Mouse (Mus musculus) intestine, postnatal 0 days (tissue): ENCODE data around the gene Vwc2. TPM values are rescaled to one million over a fixed set of nuclear protein-coding genes. Genes with fewer than 3 reads are reported as not detected.

Experiments used
- ATAC-seq: fragments of 200-750 bp; cut with Nextera tagmentation; 2 replicates; pipeline ENCODE4 v1.8.0; 2017; ENCODE audit warnings: mild to moderate bottlenecking, moderate TSS enrichment, moderate library complexity
- H3K27ac ChIP-seq: fragments of 300-500 bp; sonication (generic); 2 replicates; pipeline ENCODE4 v1.5.1; 2014; ENCODE audit warnings: mild to moderate bottlenecking, low read depth, low read length, moderate library complexity
- H3K27me3 ChIP-seq: fragments of 300-500 bp; sonication (generic); replicated peaks from 2 replicates; pipeline ENCODE4 v1.6.1; 2014; ENCODE audit warnings: low read length, mixed read lengths; ENCODE audit not compliant: control insufficient read depth, insufficient read depth
- H3K36me3 ChIP-seq: fragments of 300-500 bp; sonication (generic); 2 replicates; pipeline ENCODE4 v1.6.1; 2014; ENCODE audit warnings: mild to moderate bottlenecking, moderate library complexity; ENCODE audit not compliant: control insufficient read depth, insufficient read depth
- H3K4me1 ChIP-seq: fragments of 300-500 bp; sonication (generic); replicated peaks from 2 replicates; pipeline ENCODE4 v1.6.1; 2014; ENCODE audit warnings: antibody characterized with exemption, low read length, mixed read lengths; ENCODE audit not compliant: control insufficient read depth, insufficient read depth
- H3K4me2 ChIP-seq: fragments of 300-500 bp; sonication (generic); replicated peaks from 2 replicates; pipeline ENCODE4 v1.6.1; 2014; ENCODE audit warnings: low read depth, mild to moderate bottlenecking, moderate library complexity
- H3K4me3 ChIP-seq: fragments of 300-500 bp; sonication (generic); 2 replicates; pipeline ENCODE4 v1.5.1; 2014; ENCODE audit warnings: low read depth, low read length
- H3K9ac ChIP-seq: fragments of 300-500 bp; sonication (generic); 2 replicates; pipeline ENCODE4 v1.6.1; 2014; ENCODE audit warnings: mild to moderate bottlenecking, low read depth, low read length
- H3K9me3 ChIP-seq: fragments of 300-500 bp; sonication (generic); 2 replicates; pipeline ENCODE4 v1.6.1; 2016; ENCODE audit warnings: mixed run types; ENCODE audit not compliant: control insufficient read depth
- CTCF ChIP-seq: sonication (generic); IDR thresholded peaks from 2 replicates; pipeline ENCODE4 v1.5.1; 2016; ENCODE audit warnings: low read depth, mild to moderate bottlenecking, control low read depth, antibody characterized with exemption, moderate library complexity
- WGBS: fragments of 180-500 bp; shearing (Covaris S2); extraction: QIAGEN DNeasy Blood & Tissue Kit; methylation state at CpG from one replicate; pipeline ENCODE4 v1.1.7; 2014; 5-methylcytosine and 5-hydroxymethylcytosine counted together
- polyA plus RNA-seq: library from polyadenylated mRNA; unstranded; fragments of >200 nt; fragmentation: Nextera tagmentation; extraction: Ambion mirVana; gene quantifications from 2 replicates; pipeline ENCODE4 v1.2.1, GENCODE M21; 2015

Gene Vwc2
- polyA plus RNA-seq, 1 experiment from 2014 or later, result 0.52 TPM

DNA sequence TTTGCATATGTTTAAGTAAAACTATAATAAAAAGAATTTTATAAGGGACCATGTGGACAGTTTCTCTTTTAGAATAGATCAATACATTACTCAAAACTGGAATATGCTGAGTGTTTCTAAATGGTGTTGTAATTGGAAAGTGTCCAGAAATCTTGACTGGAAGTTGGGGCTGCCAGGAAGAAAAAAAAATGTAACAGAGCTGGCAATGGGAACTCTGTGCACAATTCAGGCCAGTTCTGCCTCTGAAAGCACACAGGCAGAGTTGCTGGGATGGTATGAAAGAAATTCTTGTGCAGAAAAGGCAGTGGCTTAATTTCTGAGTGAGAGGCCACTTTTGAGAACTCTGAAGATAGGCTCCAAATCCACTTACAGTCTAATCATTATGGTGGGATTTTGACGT lies 11.4 kb upstream of the Vwc2 start:
- H3K27me3 ChIP-seq, result no peaks in the 10 kb centered on the region
- ATAC-seq, result no peak
- TF ChIP-seq CTCF, result no peak
- no peaks in the 10 kb centered on the region for H3K36me3 ChIP-seq
- H3K9ac ChIP-seq, result no peak overlapping the region
- no peaks in the 10 kb centered on the region for H3K9me3 ChIP-seq
- 31% methylated on average over 1 of the region's 1 CpGs for WGBS
- H3K4me1 ChIP-seq, result no peaks in the 10 kb centered on the region
- no peak overlapping the region for H3K4me3 ChIP-seq
- no peak overlapping the region for H3K4me2 ChIP-seq
- H3K27ac ChIP-seq, result no peak overlapping the region

DNA sequence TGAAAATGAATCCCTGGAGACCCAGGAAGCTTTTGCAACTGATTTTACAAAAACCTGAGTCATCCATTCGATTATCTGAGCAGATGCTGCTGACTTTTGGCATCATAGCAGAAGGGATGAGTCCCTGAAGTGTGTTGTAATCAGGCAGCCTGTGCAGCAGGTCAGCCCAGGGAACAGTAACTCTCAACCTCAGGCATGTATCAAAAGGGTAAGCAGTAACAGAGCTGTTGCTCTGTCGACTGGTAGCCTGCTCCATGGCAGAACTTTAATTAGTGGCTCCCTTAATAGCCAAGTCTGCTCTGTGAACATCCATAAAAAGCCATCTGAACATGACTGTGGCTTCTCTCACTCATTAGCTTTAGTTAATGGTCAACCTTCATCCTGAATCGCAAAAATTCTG lies 5.1 kb upstream of the Vwc2 start:
- no peak overlapping the region for H3K4me3 ChIP-seq
- no peak overlapping the region for H3K27ac ChIP-seq
- no peaks in the 10 kb centered on the region for H3K9me3 ChIP-seq
- peaks cover 6% of the 10 kb centered on the region for H3K27me3 ChIP-seq
- no peaks in the 10 kb centered on the region for H3K36me3 ChIP-seq
- H3K9ac ChIP-seq, result no peak overlapping the region
- no peaks in the 10 kb centered on the region for H3K4me1 ChIP-seq
- H3K4me2 ChIP-seq, result no peak overlapping the region
- TF ChIP-seq CTCF, result no peak
- ATAC-seq, result no peak
- WGBS, result 41% methylated on average over 3 of the region's 3 CpGs

DNA sequence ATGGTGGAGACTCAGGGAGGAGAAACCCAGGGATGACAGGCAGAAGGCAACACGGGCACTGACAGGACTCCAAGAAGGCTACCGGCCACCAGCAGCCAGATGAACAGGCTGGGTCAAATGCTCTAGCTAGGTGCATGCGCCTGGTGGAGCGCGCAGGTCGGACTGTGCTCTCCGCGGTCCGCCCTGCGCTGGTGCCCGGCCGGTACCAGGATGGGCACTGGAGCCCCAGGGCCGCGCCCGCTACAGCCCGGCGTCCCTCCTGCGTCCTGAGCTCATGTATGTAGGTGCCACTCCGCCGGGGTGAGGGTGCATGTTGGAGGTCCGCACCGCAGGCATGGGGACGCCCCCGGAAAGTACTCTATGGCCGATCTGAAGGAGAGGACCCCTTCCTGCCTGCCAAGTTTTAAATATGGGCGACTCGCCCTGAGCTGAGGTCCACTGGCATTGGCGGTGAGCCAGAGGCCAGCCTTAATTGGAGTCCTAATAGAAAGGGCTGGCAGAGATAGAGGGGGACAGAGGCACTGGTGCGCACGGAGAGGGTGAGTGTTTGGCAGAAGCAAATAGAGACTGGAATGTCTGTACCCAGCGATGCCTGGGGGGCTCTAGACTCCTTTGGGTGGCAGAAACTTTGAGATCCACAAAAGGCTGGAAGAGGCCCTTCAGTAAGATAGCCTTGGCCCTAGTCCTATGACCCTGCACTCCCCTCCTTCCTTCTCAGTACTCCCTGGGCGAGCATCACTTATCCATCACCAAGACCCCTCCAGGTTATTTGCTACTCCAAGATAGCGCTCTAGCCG lies 409 bp downstream of the Vwc2 start:
- H3K4me3 ChIP-seq, result peak overlapping the region; percentile 17; the same call in 1 of the 2 replicates
- TF ChIP-seq CTCF, result no peak
- H3K9ac ChIP-seq, result no peak overlapping the region
- no peaks in the 10 kb centered on the region for H3K9me3 ChIP-seq
- H3K4me1 ChIP-seq, result no peaks in the 10 kb centered on the region
- ATAC-seq, result no peak
- no peak overlapping the region for H3K27ac ChIP-seq
- H3K36me3 ChIP-seq, result no peaks in the 10 kb centered on the region
- peak overlapping the region; percentile 51 for H3K4me2 ChIP-seq
- 1% methylated on average over 34 of the region's 34 CpGs for WGBS
- peaks cover 34% of the 10 kb centered on the region for H3K27me3 ChIP-seq

DNA sequence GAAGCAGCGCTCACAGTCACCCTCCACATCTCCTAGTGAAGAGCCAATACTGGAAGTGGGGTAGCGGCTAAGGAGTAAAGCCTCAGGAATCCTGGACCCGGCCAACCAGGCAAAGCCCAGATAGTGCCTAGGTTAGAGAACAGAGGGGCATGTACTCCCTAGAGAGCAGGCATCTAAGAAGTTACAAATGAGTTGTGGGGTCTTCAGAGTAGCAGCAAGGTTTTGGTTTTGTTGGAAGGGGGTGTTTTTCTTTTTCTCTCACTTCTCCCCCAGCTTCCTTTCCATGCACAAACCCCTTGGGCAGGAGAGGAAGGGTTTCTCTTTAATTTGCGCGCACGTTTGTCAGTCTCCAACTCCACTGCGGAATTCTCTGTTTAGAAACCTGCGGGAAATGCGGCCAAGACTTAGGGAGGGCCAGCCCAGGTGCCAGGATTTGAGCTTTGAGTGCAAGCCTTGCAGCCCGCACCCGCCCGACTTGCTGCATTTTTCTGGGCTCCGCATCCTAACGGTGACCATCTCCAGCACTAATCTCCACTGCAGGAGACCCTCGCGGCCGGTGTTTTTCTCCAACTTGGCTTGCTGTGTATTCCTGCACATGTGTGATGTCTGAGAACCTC lies 1.1 kb downstream of the Vwc2 start:
- H3K4me1 ChIP-seq, result no peaks in the 10 kb centered on the region
- no peak for TF ChIP-seq CTCF
- peak overlapping the region; percentile 29 for H3K4me3 ChIP-seq
- ATAC-seq, result no peak
- peak overlapping the region; percentile 62 for H3K4me2 ChIP-seq
- no peaks in the 10 kb centered on the region for H3K36me3 ChIP-seq
- H3K27ac ChIP-seq, result no peak overlapping the region
- no peak overlapping the region for H3K9ac ChIP-seq
- H3K9me3 ChIP-seq, result no peaks in the 10 kb centered on the region
- 1% methylated on average over 17 of the region's 17 CpGs for WGBS
- peaks cover 34% of the 10 kb centered on the region for H3K27me3 ChIP-seq

DNA sequence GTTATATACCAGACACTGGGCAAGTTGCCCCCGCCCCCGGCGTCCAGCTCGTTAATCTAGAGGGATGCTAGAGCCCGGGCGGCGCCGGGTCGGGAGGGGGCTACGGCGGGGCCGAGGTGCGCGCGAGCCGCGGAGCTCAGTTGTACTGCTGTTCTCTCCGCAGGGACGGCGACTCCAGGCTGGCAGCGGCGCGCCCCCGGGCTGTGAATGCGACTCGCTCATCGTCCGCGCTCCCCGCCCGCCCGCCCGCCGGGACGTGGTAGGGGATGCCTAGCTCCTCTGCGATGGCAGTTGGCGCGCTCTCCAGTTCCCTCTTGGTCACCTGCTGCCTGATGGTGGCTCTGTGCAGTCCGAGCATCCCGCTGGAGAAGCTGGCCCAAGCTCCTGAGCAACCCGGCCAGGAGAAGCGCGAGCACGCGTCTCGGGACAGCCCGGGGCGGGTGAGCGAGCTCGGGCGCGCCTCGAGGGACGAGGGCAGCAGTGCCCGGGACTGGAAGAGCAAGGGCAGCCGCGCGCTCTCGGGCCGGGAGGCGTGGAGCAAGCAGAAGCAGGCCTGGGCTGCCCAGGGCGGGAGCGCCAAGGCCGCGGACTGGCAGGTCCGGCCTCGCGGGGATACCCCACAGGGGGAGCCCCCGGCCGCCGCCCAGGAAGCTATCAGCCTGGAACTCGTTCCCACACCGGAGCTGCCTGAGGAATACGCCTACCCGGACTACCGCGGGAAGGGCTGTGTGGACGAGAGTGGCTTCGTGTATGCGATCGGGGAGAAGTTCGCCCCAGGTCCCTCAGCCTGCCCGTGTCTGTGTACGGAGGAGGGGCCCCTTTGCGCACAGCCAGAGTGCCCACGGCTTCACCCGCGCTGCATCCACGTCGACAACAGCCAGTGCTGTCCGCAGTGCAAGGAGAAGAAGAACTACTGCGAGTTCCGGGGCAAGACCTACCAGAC lies 1.9 kb downstream of the Vwc2 start:
- H3K4me2 ChIP-seq, result peak overlapping the region; percentile 62
- H3K9me3 ChIP-seq, result no peaks in the 10 kb centered on the region
- no peaks in the 10 kb centered on the region for H3K4me1 ChIP-seq
- no peaks in the 10 kb centered on the region for H3K36me3 ChIP-seq
- peak overlapping the region; percentile 29 for H3K4me3 ChIP-seq
- H3K27me3 ChIP-seq, result peaks cover 34% of the 10 kb centered on the region
- no peak overlapping the region for H3K9ac ChIP-seq
- ATAC-seq, result no peak
- 1% methylated on average over 93 of the region's 93 CpGs for WGBS
- TF ChIP-seq CTCF, result no peak
- no peak overlapping the region for H3K27ac ChIP-seq

DNA sequence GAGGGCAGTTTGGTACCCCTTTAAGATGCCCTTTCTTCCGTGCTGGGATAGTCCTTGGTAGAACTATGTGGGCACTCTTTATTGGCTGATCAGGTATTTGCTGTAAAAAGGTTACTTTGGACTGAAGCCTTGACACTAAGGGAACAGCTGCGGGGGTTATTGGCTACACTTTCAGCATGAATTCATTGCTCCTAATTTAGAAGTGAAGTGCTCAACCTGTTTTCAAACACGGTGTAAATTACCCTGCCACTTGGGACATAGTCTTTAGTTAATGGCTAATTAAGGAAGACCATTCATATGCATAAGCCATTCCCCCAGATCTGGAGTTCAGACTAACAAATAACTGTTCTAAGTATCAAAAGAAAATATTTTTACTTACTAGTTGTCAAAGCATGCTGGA lies 2.7 kb downstream of the Vwc2 start:
- H3K9me3 ChIP-seq, result no peaks in the 10 kb centered on the region
- no peak overlapping the region; the same call in 1 of the 2 replicates for H3K4me2 ChIP-seq
- no peak for TF ChIP-seq CTCF
- 8% methylated on average over 3 of the region's 3 CpGs for WGBS
- no peak overlapping the region for H3K4me3 ChIP-seq
- H3K27me3 ChIP-seq, result peaks cover 34% of the 10 kb centered on the region
- no peak for ATAC-seq
- no peaks in the 10 kb centered on the region for H3K36me3 ChIP-seq
- no peak overlapping the region for H3K27ac ChIP-seq
- no peaks in the 10 kb centered on the region for H3K4me1 ChIP-seq
- H3K9ac ChIP-seq, result no peak overlapping the region
